Mouse (Mus musculus): ENCODE data around the gene Olfr394. TPM values are rescaled to one million over a fixed set of nuclear protein-coding genes. Genes with fewer than 3 reads are reported as not detected.

The Olfr394 gene
- polyA plus RNA-seq (2014; fragmentation: Illumina TruSeq; extraction: RNeasy Lipid Tissue Mini Kit (QIAGEN cat#74804); ENCODE audit: low read depth, low replicate concordance) = not detected

DNA sequence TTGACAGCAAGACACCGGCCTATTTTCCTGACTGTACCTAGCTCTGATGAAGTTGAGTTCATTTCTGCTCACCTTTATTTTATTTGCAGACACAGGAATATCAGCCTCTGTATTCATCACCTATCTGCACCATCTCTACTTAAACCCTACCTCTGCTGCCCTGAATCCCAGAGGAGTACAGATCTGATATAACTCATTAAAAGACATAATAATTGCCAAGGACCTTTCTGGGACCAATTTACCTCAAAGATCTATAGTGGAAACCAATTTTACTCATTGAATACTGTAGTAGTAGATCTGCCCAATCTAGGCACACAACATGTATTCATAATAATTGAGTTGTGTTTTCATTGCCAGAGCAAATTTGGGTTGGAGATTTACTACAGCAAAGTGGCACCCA lies at the start of gene Olfr394:
Gene Olfr394 (minus strand): TSS at position 101 of the 400 bp plus-strand sequence.

DNA sequence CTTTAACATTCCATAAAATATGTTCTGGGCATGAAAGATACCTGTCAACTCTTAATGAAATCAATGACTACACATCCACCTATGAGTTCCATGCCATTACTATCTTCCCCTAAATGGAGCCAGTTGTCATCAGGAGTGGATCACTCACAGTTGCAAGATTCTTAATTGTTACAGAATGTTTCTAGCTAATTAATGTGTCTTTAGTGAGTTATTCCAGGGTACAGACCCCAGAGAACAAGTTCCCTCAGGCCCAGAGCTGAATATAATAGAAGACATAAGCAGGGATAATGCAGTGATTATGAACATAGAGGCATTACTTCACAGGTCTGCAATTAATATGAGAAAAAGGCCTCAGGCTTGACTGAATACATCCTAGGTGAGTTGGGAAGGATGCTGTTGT lies 45.8 kb upstream of the Olfr394 start, which contains the start of gene Olfr23:
Gene Olfr23 (plus strand): TSS at position 301 of the 400 bp plus-strand sequence.

DNA sequence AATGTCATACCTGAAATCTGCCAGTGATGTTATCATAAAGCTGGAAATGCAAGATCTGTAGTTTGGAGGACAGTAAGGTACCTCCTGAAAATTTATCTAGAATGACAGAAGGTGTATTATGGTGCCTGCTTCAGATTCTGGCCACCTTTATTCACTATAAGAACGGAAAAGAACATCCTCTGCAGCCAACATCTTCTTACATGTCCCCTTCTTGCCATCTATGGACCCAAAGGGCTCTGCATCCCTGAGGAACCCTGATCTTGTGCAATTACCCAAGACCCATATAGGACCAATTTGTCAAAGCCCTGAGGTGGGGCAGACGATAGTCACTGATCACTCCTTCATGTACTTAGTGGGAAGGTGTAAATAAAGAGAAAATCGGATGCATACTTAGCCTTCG lies 18.6 kb upstream of the Olfr394 start, which contains the start of gene Olfr395:
Gene Olfr395 (minus strand): TSS at position 101 of the 400 bp plus-strand sequence.

DNA sequence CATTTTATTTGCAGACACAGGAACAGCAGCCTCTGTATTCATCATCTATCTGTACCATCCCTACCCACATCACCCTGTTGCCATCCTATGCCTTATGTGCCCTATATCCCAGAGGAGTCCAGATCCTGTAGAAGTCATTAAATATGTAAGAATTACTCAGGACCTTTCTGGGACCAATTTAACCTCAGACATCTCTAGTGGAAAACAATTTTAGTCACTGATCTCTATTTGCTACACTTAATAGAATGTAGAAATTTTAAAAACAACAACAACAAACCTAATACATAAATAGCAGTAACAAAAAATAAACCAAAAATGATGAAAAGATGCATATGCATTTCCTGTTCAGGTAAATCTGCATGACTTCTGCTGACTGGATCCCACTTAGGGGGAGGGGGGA lies 39.2 kb downstream of the Olfr394 start, which contains the start of gene Olfr393:
Gene Olfr393 (minus strand): TSS at position 101 of the 400 bp plus-strand sequence.

Other genes starting within 250 kb of the Olfr394 start
- not detected for gene Zfp735, start 202.0 kb downstream of the Olfr394 start, polyA plus RNA-seq (2014; fragmentation: Illumina TruSeq; extraction: RNeasy Lipid Tissue Mini Kit (QIAGEN cat#74804); ENCODE audit: low read depth, low replicate concordance)
- gene Olfr389, start 110.1 kb downstream of the Olfr394 start, polyA plus RNA-seq (2014; fragmentation: Illumina TruSeq; extraction: RNeasy Lipid Tissue Mini Kit (QIAGEN cat#74804); ENCODE audit: low read depth, low replicate concordance) = not detected
- not detected for gene Olfr390, start 107.8 kb downstream of the Olfr394 start, polyA plus RNA-seq (2014; fragmentation: Illumina TruSeq; extraction: RNeasy Lipid Tissue Mini Kit (QIAGEN cat#74804); ENCODE audit: low read depth, low replicate concordance)
- not detected for gene Olfr391-ps, start 87.7 kb downstream of the Olfr394 start, polyA plus RNA-seq (2014; fragmentation: Illumina TruSeq; extraction: RNeasy Lipid Tissue Mini Kit (QIAGEN cat#74804); ENCODE audit: low read depth, low replicate concordance)
- gene Olfr392, start 73.7 kb downstream of the Olfr394 start, polyA plus RNA-seq (2014; fragmentation: Illumina TruSeq; extraction: RNeasy Lipid Tissue Mini Kit (QIAGEN cat#74804); ENCODE audit: low read depth, low replicate concordance) = not detected
- gene Olfr393, start 39.3 kb downstream of the Olfr394 start, polyA plus RNA-seq (2014; fragmentation: Illumina TruSeq; extraction: RNeasy Lipid Tissue Mini Kit (QIAGEN cat#74804); ENCODE audit: low read depth, low replicate concordance) = not detected
- not detected for gene Olfr395, start 18.5 kb upstream of the Olfr394 start, polyA plus RNA-seq (2014; fragmentation: Illumina TruSeq; extraction: RNeasy Lipid Tissue Mini Kit (QIAGEN cat#74804); ENCODE audit: low read depth, low replicate concordance)
- not detected for gene Olfr23, start 45.9 kb upstream of the Olfr394 start, polyA plus RNA-seq (2014; fragmentation: Illumina TruSeq; extraction: RNeasy Lipid Tissue Mini Kit (QIAGEN cat#74804); ENCODE audit: low read depth, low replicate concordance)
- not detected for gene Olfr397, start 70.0 kb upstream of the Olfr394 start, polyA plus RNA-seq (2014; fragmentation: Illumina TruSeq; extraction: RNeasy Lipid Tissue Mini Kit (QIAGEN cat#74804); ENCODE audit: low read depth, low replicate concordance)
- not detected for gene Olfr398, start 99.6 kb upstream of the Olfr394 start, polyA plus RNA-seq (2014; fragmentation: Illumina TruSeq; extraction: RNeasy Lipid Tissue Mini Kit (QIAGEN cat#74804); ENCODE audit: low read depth, low replicate concordance)
- gene Olfr139, start 165.8 kb upstream of the Olfr394 start, polyA plus RNA-seq (2014; fragmentation: Illumina TruSeq; extraction: RNeasy Lipid Tissue Mini Kit (QIAGEN cat#74804); ENCODE audit: low read depth, low replicate concordance) = not detected
- gene Olfr399, start 165.8 kb upstream of the Olfr394 start, polyA plus RNA-seq (2014; fragmentation: Illumina TruSeq; extraction: RNeasy Lipid Tissue Mini Kit (QIAGEN cat#74804); ENCODE audit: low read depth, low replicate concordance) = not detected
- not detected for gene Zfp616, start 179.2 kb upstream of the Olfr394 start, polyA plus RNA-seq (2014; fragmentation: Illumina TruSeq; extraction: RNeasy Lipid Tissue Mini Kit (QIAGEN cat#74804); ENCODE audit: low read depth, low replicate concordance)
- not detected for gene Olfr401, start 222.9 kb upstream of the Olfr394 start, polyA plus RNA-seq (2014; fragmentation: Illumina TruSeq; extraction: RNeasy Lipid Tissue Mini Kit (QIAGEN cat#74804); ENCODE audit: low read depth, low replicate concordance)